Mouse (Mus musculus): Measurements from ENCODE around the gene Cwf19l1.
A peak's percentile ranks its signal among the peaks of the same experiment; 100 is the strongest.
"Not testable (repeated sequence)": the region's sequence is repeated elsewhere in the genome, so short reads cannot be mapped to it uniquely, and the experiment has no call there.

Gene Cwf19l1

DNA sequence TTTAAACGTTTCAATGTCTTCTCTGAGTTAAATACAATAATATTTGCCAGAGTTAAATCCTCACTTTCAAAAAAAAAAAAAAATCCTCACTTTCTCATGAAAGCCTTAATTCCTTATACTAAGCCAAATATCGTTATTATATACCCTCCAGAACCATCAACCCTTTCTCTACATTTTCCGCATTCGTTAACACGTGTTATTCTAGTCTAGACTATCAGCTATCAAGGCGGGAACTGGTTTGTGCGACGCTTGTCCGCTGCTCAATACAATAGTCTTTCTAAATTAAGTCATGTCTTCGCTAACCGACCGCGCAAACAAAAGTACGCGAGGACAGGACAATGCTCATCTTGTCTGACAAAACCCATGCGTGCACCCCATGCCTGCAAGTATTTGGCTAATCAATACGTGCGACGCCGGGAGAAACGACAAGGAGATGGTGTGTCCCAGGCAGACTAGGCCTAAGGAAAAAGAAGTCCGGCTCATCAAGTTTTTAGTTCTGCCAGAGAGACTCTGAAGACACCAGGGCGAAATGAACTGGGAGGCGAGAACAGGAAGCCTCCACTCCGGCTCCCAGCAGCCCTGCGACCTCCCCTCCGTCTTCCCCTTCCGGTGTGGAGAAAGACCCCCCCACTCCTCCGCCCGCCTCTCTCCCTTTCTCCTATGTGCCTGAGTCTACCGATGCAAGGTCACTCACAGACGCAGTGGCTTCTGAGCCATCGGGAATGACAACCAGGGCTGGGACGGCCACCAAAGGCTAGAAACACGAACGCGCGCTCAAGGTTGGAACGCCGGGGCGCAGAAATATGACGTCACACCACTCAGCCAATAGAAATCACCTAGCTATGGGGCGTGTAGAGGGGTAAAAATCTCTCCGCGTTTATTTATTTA, at the start of gene Cwf19l1:
TSS of gene Cwf19l1 (minus strand) at position 805 of the 888 bp plus-strand sequence.
- peak; percentile 92 for DNase-seq (ENCODE audit: low read depth, low spot score)

DNA sequence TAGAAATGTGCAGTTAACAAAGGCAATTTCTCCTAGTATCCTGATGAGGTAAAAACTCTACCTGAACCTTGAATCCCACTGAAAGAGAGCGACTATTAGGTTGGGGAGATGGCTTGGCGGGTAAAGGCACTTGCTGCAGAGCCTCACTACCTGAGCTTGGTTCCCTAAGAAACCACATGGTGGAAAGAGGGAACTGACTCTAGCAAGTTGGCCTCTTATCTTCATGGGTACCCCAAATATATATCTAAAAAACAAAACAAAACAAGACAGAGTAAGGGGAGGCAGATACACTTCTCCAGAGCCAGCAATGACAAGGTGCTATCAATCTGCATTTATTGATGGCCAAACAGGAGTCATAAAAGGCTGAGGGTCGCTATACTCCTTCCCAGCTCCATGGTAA, 48.3 kb upstream of the Cwf19l1 start:
- no peak for DNase-seq (ENCODE audit: low read depth, low spot score)

GRCm38 (mm10) chr19:44180502-44180901, 44.8 kb upstream of the Cwf19l1 start:
- no peak for DNase-seq (ENCODE audit: low read depth, low spot score)

GRCm38 (mm10) chr19:44176741-44177140, 41.1 kb upstream of the Cwf19l1 start:
- no peak for DNase-seq (ENCODE audit: low read depth, low spot score)

DNA sequence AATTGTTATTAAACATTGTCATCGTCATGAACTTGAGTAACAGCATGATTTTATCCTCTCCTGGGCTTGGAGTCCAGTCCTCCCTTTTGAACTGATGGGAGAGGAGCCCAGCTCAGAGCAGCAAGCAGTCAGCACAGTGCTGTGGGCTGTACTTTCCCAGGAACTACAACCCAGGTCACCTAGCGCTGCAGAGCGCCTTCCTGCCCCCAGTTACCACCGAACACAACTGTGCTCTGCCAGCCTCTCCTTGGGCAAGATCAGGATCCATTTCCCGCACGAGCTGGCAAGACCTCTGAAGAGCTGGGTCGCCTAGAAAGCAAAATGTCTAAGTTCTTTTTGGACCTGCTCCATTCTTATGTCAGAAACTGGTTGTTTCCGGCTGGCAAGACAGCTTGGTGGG, 39.2 kb upstream of the Cwf19l1 start:
- DNase-seq (ENCODE audit: low read depth, low spot score) = no peak

DNA sequence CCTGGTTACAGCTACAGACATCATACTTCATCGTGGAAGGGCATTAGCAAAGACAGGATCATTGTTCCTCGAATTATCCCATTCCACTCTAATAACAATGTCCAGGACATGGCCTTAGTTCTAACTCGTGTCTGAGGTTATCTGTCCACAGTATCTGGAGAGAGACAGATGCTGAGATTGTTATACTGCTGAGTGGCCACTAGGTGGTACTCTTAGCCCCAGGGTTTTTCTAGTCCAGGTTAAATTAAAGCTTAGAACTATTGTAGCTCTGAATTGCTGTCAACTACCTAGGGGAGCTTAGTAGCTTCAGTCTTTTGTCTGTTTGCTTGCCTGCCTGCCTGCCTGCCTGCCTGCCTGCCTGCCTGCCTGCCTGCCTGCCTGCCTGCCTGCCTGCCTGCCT, 25.8 kb upstream of the Cwf19l1 start:
- DNase-seq (ENCODE audit: low read depth, low spot score) = peak; percentile 41

- DNase-seq (ENCODE audit: low read depth, low spot score) = no peak
Measured at GRCm38 (mm10) chr19:44159386-44159785, 23.7 kb upstream of the Cwf19l1 start.

- no peak for DNase-seq (ENCODE audit: low read depth, low spot score)
Measured at GRCm38 (mm10) chr19:44157005-44157404, 21.3 kb upstream of the Cwf19l1 start.

DNA sequence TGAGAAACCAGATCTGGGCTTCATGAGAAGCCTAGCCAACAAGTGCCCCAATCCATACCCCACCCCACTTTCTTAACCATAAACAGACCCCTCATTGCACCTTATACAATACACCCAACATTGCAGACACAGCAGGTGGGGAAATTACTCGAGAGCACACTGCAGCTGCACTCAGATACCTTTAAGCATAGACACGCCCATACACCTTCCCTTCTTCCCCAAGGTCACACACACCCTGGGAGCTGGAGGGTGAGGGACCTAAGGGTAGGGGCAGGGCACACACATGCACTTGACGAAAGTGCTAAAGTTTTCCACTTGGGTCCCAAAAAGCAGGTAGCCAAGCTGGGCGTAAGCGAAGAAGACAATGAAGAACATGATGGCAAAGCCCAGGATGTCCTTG, 18.1 kb upstream of the Cwf19l1 start:
- no peak for DNase-seq (ENCODE audit: low read depth, low spot score)

GRCm38 (mm10) chr19:44148991-44149390, 13.3 kb upstream of the Cwf19l1 start:
- no peak for DNase-seq (ENCODE audit: low read depth, low spot score)

DNA sequence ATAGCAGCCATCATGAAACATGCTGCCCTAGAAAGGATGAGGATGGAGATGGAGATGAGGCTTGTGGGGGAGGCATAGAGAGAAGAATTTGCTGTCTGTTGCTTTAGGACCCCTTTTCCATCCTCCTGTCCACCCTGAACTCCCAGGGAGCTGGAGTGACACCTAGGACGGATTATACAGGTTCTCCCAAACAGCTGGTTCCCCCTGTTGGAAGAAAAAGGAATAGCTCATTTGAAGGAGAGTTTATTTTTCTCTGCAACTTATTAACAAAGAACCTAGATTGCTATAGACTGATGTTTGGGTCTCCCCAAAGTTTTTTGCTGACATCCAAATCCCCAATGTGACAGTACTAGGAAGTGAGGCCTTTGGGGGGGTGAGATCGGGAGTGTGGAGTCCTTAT, 12.7 kb upstream of the Cwf19l1 start:
- DNase-seq (ENCODE audit: low read depth, low spot score) = peak; percentile 27

DNA sequence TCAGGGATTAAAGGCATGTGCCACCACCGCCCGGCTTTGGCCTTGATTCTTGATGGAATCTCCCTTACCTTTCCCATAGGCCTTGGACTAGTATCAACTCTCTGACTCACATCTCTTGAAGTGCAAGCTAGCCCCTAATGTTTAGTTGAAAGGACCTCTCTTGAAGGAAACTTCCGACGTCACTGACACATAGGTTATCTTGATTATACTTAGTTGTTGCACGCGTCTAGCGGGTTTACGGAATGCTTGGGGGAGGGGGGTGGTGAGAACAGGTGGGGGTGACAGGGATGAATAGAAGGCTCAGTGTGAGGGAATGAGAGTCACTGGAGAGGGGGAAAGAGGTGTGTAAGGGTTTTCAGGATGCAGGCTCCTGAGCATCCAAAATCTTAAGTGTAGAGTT, 11.3 kb upstream of the Cwf19l1 start:
- no peak for DNase-seq (ENCODE audit: low read depth, low spot score)

GRCm38 (mm10) chr19:44146568-44146879, 10.8 kb upstream of the Cwf19l1 start:
- DNase-seq (ENCODE audit: low read depth, low spot score) = no peak

GRCm38 (mm10) chr19:44145702-44146567, 10.3 kb upstream of the Cwf19l1 start, which contains the start of gene Bloc1s2:
TSS of gene Bloc1s2 (minus strand) at chr19:44146446.
- peak; percentile 95 for DNase-seq (ENCODE audit: low read depth, low spot score)

DNA sequence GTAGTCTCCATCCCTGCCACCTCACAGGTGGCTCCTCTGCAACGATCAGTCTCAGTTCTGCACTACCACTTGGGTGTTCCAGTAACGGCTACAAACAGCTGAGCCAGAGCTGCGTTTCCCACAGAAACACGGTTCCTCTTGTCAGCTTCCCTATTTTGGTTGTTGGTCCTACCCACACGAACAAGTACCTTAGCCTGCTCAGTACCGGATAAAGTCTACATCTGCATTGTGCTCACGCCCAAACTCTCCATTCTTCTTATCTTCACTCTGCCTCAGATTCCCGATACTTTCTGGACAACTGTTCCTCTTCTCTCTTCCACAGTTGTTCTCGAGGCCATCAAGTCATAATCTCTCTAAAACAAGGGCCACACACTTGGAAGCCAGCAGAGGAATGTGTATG, 8.7 kb upstream of the Cwf19l1 start:
- no peak for DNase-seq (ENCODE audit: low read depth, low spot score)

DNA sequence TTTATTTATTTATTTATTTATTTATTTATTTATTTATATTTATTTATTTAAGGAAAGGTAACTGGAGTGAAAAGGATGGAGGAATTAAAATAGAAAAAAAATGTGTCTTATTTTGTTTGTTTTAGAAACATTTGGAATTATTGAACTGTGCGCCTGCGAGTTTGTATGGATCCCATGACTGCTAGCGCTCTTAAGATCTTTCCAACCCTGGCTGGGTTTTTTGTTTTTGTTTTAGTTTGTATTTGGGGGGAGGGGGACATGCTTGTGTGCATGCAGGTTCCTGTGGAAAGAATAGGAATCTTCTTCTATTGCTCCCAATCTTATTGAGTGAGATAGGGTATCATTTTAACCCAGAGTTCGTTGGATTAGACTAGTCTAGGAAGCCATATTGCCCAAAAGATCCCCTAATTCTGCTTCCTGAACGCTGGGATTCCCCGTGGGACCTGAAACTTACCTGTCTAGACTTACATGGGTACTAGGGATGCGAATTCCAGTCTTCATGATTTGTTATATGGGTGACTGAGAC, 347 bp upstream of the Cwf19l1 start:
- DNase-seq (ENCODE audit: low read depth, low spot score) = no peak

DNA sequence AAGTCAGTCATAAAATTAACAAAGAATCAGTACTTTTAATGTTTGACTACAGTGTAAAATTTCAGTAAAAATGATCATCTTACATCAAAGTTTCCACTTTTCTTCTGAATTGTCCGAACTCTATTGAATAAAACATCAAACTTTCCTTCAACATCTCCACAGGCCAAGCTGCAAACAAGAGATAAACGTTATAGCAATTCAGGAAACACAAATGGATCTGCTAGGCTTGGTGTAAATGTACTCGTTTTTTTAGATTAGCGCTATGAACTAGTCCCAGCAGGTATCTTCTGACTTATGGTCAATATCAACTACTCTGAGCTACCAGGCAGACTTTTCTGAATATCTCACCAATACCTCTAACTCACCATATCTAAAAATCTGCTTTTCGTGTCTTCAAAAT, 2.8 kb downstream of the Cwf19l1 start:
- no peak for DNase-seq (ENCODE audit: low read depth, low spot score)

- no peak for DNase-seq (ENCODE audit: low read depth, low spot score)
Measured at GRCm38 (mm10) chr19:44128560-44128959, 7.1 kb downstream of the Cwf19l1 start.

GRCm38 (mm10) chr19:44127729-44128497, 7.8 kb downstream of the Cwf19l1 start:
- DNase-seq (ENCODE audit: low read depth, low spot score) = no peak

DNA sequence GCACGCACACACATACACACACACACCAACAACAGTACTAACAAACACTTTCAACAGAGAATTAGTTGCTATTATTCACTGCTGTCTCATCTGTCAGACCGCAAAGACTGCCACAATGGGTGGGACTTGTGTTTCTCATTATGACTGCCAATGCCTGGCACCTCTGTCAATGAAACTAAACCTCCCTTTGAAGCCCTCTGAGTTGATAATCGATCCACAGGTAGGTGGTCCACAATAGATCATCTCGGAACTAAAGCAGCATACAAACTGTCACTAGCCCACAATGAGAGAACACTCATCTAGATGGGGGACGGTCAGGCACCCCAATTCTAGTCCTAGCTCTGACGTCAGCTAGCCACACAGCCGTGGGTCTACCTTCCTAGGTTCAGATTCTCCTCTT, 14.5 kb downstream of the Cwf19l1 start:
- DNase-seq (ENCODE audit: low read depth, low spot score) = no peak

- DNase-seq (ENCODE audit: low read depth, low spot score) = not testable (repeated sequence)
Measured at GRCm38 (mm10) chr19:44120686-44121085, 15.0 kb downstream of the Cwf19l1 start.

DNA sequence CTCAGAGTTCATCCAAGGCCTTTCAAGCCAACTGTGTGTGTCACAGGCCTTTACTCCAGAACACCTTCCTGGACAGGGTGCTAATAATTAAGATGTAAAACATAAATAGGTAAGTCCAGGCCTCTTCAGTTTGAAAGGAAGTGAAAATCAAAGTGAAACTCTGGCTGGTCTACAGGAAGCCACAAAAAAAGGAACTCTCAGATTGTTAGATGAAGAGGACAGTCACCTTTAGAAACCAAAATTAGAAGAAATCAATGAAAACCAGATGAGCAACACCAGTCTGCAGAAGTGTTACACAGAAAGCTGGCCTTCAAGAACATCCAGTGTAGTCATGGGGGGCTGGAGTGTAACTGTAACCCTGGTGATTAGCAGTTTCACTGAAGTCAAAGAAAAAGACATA, 17.9 kb downstream of the Cwf19l1 start:
- no peak for DNase-seq (ENCODE audit: low read depth, low spot score)

Measured in CD4-positive, CD25-positive, alpha-beta regulatory T cell, adult 2 months (primary cell).